Mouse (Mus musculus) limb, embryonic 11.5 days (tissue): ENCODE data around the gene Patj. TPM values are rescaled to one million over a fixed set of nuclear protein-coding genes. Genes with fewer than 3 reads are reported as not detected.

Experiments
- ATAC-seq: fragments of 200-750 bp; cut with Nextera tagmentation; 2 replicates; pipeline ENCODE4 v1.8.0; 2017; ENCODE audit warnings: low read depth; ENCODE audit not compliant: insufficient number of reproducible peaks, low FRiP score, low TSS enrichment
- DNase-seq: peaks from one replicate; pipeline ENCODE4 v3.0.0-alpha.2; 2015; ENCODE audit warnings: low spot score
- H3K27ac ChIP-seq: fragments of 300-500 bp; sonication (generic); replicated peaks from 2 replicates; pipeline ENCODE4 v1.5.1; 2014; ENCODE audit warnings: low read depth, mild to moderate bottlenecking, low read length
- H3K27me3 ChIP-seq: fragments of 300-500 bp; sonication (generic); 2 replicates; pipeline ENCODE4 v1.6.1; 2014; ENCODE audit warnings: mild to moderate bottlenecking, low read length, mixed read lengths; ENCODE audit not compliant: control insufficient read depth, insufficient read depth
- H3K36me3 ChIP-seq: fragments of 300-500 bp; sonication (generic); 2 replicates; pipeline ENCODE4 v1.6.1; 2014; ENCODE audit warnings: mild to moderate bottlenecking, low read length, moderate library complexity, mixed read lengths; ENCODE audit not compliant: control insufficient read depth, insufficient read depth
- H3K4me1 ChIP-seq: fragments of 300-500 bp; sonication (generic); 2 replicates; pipeline ENCODE4 v1.6.1; 2014; ENCODE audit warnings: low read length, mixed read lengths; ENCODE audit not compliant: control insufficient read depth, insufficient read depth
- H3K4me2 ChIP-seq: fragments of 300-500 bp; sonication (generic); 2 replicates; pipeline ENCODE4 v1.6.1; 2014; ENCODE audit warnings: low read depth, mild to moderate bottlenecking, moderate library complexity; ENCODE audit not compliant: severe bottlenecking
- H3K4me3 ChIP-seq: fragments of 300-500 bp; sonication (generic); 2 replicates; pipeline ENCODE4 v1.5.1; 2014; ENCODE audit warnings: low read depth, low read length
- H3K9ac ChIP-seq: fragments of 300-500 bp; sonication (generic); 2 replicates; pipeline ENCODE4 v1.6.1; 2014; ENCODE audit warnings: mild to moderate bottlenecking, low read length
- H3K9me3 ChIP-seq: fragments of 300-500 bp; sonication (generic); 2 replicates; pipeline ENCODE4 v1.6.1; 2016; ENCODE audit warnings: low read length; ENCODE audit not compliant: control insufficient read depth
- WGBS: fragments of 180-500 bp; shearing (Covaris S2); extraction: QIAGEN DNeasy Blood & Tissue Kit; methylation state at CpG from one replicate; pipeline ENCODE4 v1.1.7; 2014; 5-methylcytosine and 5-hydroxymethylcytosine counted together
- polyA plus RNA-seq: library from polyadenylated mRNA; unstranded; fragments of >200 nt; fragmentation: Nextera tagmentation; extraction: Ambion mirVana; gene quantifications from 2 replicates; pipeline ENCODE4 v1.2.1, GENCODE M21; 2014

Gene Patj
- polyA plus RNA-seq, 1 experiment from 2014 or later, result 19.4 TPM

GRCm38 (mm10) chr4:98560196-98560830, 164.7 kb downstream of the Patj start:
- Histone ChIP-seq H3K4me1 (peaks cover 4% of the 10 kb centered on the region; the same call in 1 of the 2 replicates), H3K36me3 (no peaks in the 10 kb centered on the region), H3K9me3 (no peaks in the 10 kb centered on the region), H3K9ac (no peak overlapping the region), H3K27ac (no peak overlapping the region), H3K27me3 (no peaks in the 10 kb centered on the region), H3K4me3 (no peak overlapping the region), H3K4me2 (no peak overlapping the region)
- DNase-seq, result no peak
- ATAC-seq, result no peak
- WGBS, result 63% methylated on average over 9 of the region's 9 CpGs

DNA sequence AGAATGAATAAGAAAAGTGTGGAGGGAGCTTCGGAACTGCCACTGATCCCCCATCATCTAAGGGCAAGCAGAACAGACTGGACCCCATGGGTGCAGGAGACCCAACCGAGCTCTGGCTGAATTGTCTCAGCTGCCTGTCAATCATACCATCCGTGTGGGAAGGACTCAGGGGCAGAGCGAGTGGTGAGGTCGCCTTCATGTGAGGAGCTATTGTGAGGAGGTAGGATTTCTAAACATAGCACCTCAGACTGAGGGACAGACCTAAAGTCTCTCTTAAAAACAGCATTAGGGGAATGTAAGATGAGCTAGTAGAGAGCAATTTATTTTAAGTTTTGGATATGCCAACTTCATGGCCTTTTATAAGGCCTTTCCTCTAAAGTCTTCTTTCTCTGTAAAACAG, 167.5 kb downstream of the Patj start:
- H3K4me1 ChIP-seq, result peaks cover 4% of the 10 kb centered on the region; the same call in 1 of the 2 replicates
- no peaks in the 10 kb centered on the region for H3K27me3 ChIP-seq
- H3K9me3 ChIP-seq, result no peaks in the 10 kb centered on the region
- no peak overlapping the region for H3K4me2 ChIP-seq
- H3K4me3 ChIP-seq, result no peak overlapping the region
- no peak overlapping the region for H3K9ac ChIP-seq
- no peak overlapping the region for H3K27ac ChIP-seq
- no peak for ATAC-seq
- DNase-seq, result no peak
- no peaks in the 10 kb centered on the region for H3K36me3 ChIP-seq
- 84% methylated on average over 5 of the region's 5 CpGs for WGBS

DNA sequence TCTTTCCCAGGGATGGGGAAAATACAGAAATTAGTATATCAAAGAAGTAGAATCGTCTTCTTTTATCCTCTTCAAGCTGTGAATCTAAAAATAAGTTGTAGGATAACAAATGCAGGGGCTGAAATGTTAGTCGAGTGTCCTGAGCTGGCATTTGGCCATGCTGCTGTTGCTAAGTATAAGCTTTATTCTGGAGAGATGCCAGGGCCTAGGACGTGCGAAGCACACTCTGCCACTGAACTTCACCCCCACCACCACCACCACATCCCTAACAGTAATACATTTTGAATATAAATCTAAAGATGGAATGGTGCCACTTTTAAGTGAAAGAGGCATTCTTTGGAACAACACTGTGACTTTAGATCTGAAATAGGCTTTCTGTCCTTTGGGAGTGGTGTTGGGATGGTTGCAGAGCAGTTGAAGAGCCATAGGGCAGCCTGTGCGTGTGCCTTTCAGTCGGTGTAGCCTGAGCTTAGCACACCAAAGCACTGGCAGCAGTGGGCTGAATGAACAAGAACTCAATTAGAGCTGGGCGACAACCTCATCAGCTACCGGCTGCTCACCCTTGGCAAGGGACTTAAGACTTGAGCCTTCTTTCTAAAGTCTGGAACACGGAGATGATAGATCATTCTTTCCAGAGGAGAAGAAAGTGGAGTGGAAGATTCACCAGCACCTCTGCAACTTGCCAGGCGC, 168.1 kb downstream of the Patj start:
- peaks cover 4% of the 10 kb centered on the region; the same call in 1 of the 2 replicates for H3K4me1 ChIP-seq
- H3K4me3 ChIP-seq, result no peak overlapping the region
- no peak overlapping the region for H3K27ac ChIP-seq
- H3K9me3 ChIP-seq, result no peaks in the 10 kb centered on the region
- H3K27me3 ChIP-seq, result no peaks in the 10 kb centered on the region
- no peaks in the 10 kb centered on the region for H3K36me3 ChIP-seq
- WGBS, result 85% methylated on average over 10 of the region's 10 CpGs
- no peak for ATAC-seq
- H3K9ac ChIP-seq, result no peak overlapping the region
- H3K4me2 ChIP-seq, result no peak overlapping the region
- DNase-seq, result no peak

GRCm38 (mm10) chr4:98564196-98564865, 168.7 kb downstream of the Patj start:
- H3K27me3 ChIP-seq, result no peaks in the 10 kb centered on the region
- no peak overlapping the region for H3K9ac ChIP-seq
- peaks cover 4% of the 10 kb centered on the region; the same call in 1 of the 2 replicates for H3K4me1 ChIP-seq
- H3K9me3 ChIP-seq, result no peaks in the 10 kb centered on the region
- 90% methylated on average over 6 of the region's 6 CpGs for WGBS
- no peak overlapping the region for H3K4me3 ChIP-seq
- H3K4me2 ChIP-seq, result no peak overlapping the region
- no peak for ATAC-seq
- H3K27ac ChIP-seq, result no peak overlapping the region
- no peak for DNase-seq
- no peaks in the 10 kb centered on the region for H3K36me3 ChIP-seq

DNA sequence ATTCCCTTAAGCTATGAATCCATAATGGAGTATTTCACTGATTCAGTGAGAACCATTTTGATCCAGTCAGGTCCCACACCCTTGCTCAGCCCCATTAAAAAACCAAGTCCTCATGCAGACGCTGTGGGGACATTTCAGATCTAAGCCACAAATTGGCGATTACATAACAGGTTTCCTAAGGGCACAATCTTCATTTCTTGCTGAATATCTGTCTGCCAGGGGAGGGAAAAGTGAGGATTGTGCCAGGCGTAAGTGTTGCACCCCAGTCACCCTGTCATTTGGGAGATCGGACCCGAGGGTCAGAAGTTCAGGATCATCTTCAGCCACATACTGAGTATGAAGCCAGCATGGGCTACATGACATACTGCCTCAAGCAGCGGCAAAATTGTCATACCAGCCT, 171.2 kb downstream of the Patj start:
- Histone ChIP-seq H3K9ac (no peak overlapping the region), H3K4me3 (no peak overlapping the region), H3K27ac (no peak overlapping the region), H3K27me3 (no peaks in the 10 kb centered on the region), H3K9me3 (no peaks in the 10 kb centered on the region), H3K4me2 (no peak overlapping the region), H3K4me1 (no peaks in the 10 kb centered on the region), H3K36me3 (no peaks in the 10 kb centered on the region)
- no peak for DNase-seq
- WGBS, result 89% methylated on average over 6 of the region's 6 CpGs
- ATAC-seq, result no peak

- no peak overlapping the region for H3K4me3 ChIP-seq
- H3K27me3 ChIP-seq, result no peaks in the 10 kb centered on the region
- ATAC-seq, result no peak
- WGBS, result 88% methylated on average over 9 of the region's 9 CpGs
- no peaks in the 10 kb centered on the region for H3K36me3 ChIP-seq
- DNase-seq, result no peak
- no peaks in the 10 kb centered on the region for H3K4me1 ChIP-seq
- H3K9me3 ChIP-seq, result no peaks in the 10 kb centered on the region
- H3K27ac ChIP-seq, result no peak overlapping the region
- H3K9ac ChIP-seq, result no peak overlapping the region
- no peak overlapping the region for H3K4me2 ChIP-seq
Observed at GRCm38 (mm10) chr4:98567457-98567856, 171.9 kb downstream of the Patj start.

- H3K27ac ChIP-seq, result no peak overlapping the region
- H3K36me3 ChIP-seq, result no peaks in the 10 kb centered on the region
- DNase-seq (no peak), ATAC-seq (no peak)
- whole genome bisulfite sequencing, result 58% methylated on average over 4 of the region's 4 CpGs
- H3K4me1 ChIP-seq, result no peaks in the 10 kb centered on the region
- H3K27me3 ChIP-seq, result no peaks in the 10 kb centered on the region
- H3K9me3 ChIP-seq, result no peaks in the 10 kb centered on the region
- no peak overlapping the region for H3K9ac ChIP-seq
- H3K4me3 ChIP-seq, result no peak overlapping the region
- H3K4me2 ChIP-seq, result no peak overlapping the region
Observed at GRCm38 (mm10) chr4:98569904-98570303, 174.3 kb downstream of the Patj start.

GRCm38 (mm10) chr4:98577275-98577674, 181.7 kb downstream of the Patj start:
- H3K4me1 ChIP-seq, result no peaks in the 10 kb centered on the region
- no peaks in the 10 kb centered on the region for H3K36me3 ChIP-seq
- DNase-seq, result no peak
- no peak overlapping the region for H3K4me2 ChIP-seq
- H3K27me3 ChIP-seq, result no peaks in the 10 kb centered on the region
- no peak overlapping the region for H3K4me3 ChIP-seq
- ATAC-seq, result no peak
- H3K9ac ChIP-seq, result no peak overlapping the region
- H3K27ac ChIP-seq, result no peak overlapping the region
- H3K9me3 ChIP-seq, result no peaks in the 10 kb centered on the region
